Mouse (Mus musculus): Measurements from ENCODE around the gene Svop.

DNA sequence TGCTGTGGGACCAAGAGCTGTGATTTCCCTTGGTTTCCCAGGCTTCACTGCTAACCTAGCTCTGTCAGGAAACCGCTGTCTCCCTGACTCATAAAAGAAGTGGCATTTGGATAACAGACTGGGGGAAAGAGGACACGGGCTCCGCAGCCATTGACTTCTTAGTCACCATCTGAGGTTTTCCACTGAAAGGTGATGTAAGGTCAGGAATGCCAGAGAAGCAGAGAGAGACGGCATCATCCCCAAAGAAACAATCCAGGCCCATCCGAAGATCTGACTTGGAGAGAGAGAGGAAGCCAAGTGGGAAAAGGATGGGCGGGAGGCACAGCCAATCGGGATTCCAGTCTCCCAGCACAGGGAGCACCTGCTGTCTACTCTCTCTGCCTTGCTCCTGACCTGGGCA lies 100.2 kb downstream of the Svop start:
- TF ChIP-seq GATA1 (IDR thresholded peaks at IDR 0.05; ENCODE audit: borderline replicate concordance, low read length) (no peak), FLI1 (IDR thresholded peaks at IDR 0.05; ENCODE audit: low read length) (no peak)
